Mouse (Mus musculus) ES-CJ7 (cell line): ENCODE data around the gene Gm128.

Experiments used
- DNase-seq: peaks from one replicate; pipeline ENCODE4 v3.0.0; 2011; ENCODE audit warnings: low read depth, low spot score

The Gm128 gene

DNA sequence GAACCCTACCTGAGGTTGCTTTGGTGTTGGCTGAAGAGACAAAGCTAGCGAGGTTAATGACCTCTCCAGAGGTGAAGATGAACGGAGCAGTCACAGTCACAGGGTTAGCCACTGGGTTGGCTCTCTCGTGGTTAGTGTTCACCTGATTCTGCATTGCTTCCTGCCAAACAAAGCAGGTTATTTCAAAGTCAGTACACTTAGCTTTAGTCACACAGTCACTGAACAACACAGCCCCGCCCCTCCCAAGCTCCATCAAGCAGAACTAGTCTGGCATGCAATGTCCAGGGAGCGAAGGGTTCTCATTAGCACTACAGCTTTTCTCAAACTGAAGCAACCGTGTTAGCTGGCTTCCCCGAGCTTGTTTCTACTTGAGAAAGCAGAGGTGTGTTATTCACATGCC, 41.3 kb downstream of the Gm128 start:
- DNase-seq = no peak

DNA sequence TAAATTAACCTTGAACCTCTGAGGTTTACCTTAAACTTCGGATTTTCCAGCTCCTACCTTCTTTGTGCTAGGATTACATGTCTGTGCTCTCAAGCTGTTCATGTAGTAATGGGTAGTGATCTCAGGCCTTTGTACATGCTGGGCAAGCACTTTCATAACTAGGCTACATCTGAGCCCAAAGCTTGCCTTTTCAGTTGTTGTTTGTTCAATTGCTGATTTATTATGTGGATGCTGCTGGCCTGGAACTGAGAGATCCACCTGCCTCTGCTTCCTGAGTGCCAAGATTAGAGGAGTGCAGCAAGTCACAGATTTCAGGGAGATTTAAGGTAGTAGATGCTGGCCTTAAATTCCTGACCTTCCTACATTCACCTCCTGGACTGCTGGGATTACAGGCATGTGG, 42.3 kb downstream of the Gm128 start:
- DNase-seq = no peak

DNA sequence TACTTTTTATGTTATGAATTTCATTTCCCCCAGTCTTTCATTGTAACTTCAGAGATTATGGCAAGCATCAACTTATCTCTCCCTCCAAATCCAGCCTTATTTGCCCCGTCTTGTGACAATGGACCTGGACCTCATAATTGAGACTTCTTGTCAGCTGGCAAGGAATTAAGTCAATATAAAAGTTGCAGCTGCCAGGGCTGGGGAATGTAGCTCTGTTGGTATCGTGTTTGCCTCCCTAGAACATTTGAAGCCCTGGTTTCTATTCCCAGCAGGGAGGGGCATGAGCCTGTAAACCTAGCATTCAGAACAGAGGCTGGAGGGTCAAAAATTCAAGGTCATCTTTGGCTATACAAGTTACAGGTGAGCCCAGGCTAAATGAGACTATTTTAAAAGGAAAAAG, 45.6 kb downstream of the Gm128 start:
- no peak for DNase-seq

DNA sequence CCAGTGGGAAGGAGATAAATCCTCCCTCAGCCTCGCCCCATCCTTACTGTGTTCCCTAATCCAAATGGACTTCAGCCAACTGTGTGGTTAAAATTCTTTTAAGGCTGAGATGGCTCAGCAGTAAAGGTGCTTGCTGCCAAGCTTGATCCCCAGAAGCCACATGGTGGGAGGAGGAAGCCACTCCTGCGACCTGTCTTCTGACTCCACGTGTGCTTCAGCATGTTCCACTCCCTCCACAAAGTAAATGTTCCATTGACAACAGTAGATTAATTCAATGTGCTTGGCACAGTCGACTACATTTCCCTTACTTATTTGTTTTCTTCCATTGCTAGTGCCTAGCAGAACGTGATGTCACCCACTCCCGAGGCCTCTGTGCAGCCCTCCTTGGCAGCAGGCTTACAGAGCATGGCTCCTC, 46.7 kb downstream of the Gm128 start:
- DNase-seq = no peak
